Mouse (Mus musculus) liver, adult 2 months (tissue): ENCODE results near the gene Snai1. TPM values are rescaled to one million over a fixed set of nuclear protein-coding genes. Genes with fewer than 3 reads are reported as not detected.

Experiments used
- DNase-seq: peaks from one replicate; pipeline ENCODE4 v3.0.0-alpha.2; 2011; ENCODE audit warnings: low read depth, low spot score; ENCODE audit errors: extremely low read depth
- H3K27ac ChIP-seq: fragments of 200-500 bp; replicated peaks from 2 replicates; pipeline ENCODE4 v1.5.1; 2012; ENCODE audit warnings: low read depth, mild to moderate bottlenecking, control low read depth, inconsistent platforms, low read length; ENCODE audit not compliant: insufficient read depth
- H3K27me3 ChIP-seq: fragments of 200-500 bp; 2 replicates; pipeline ENCODE4 v1.6.1; 2012; ENCODE audit warnings: mild to moderate bottlenecking, moderate library complexity, low read length, inconsistent platforms; ENCODE audit not compliant: control insufficient read depth, insufficient read depth
- H3K36me3 ChIP-seq: fragments of 200-500 bp; 2 replicates; pipeline ENCODE4 v1.6.1; 2012; ENCODE audit warnings: low read length, inconsistent platforms; ENCODE audit not compliant: control insufficient read depth, insufficient read depth
- H3K4me1 ChIP-seq: fragments of 200-500 bp; 2 replicates; pipeline ENCODE4 v1.6.1; 2011; ENCODE audit warnings: low read length; ENCODE audit not compliant: control insufficient read depth, insufficient read depth
- H3K4me3 ChIP-seq: fragments of 200-500 bp; 2 replicates; pipeline ENCODE4 v1.5.1; 2011; ENCODE audit warnings: low read depth, mild to moderate bottlenecking, control low read depth, low read length, moderate library complexity; ENCODE audit not compliant: insufficient read depth
- H3K79me2 ChIP-seq: fragments of 200-500 bp; 2 replicates; pipeline ENCODE4 v1.6.1; 2012; ENCODE audit warnings: inconsistent platforms, mild to moderate bottlenecking, low read length, moderate library complexity; ENCODE audit not compliant: control insufficient read depth, insufficient read depth
- H3K9ac ChIP-seq: fragments of 200-500 bp; 2 replicates; pipeline ENCODE4 v1.6.1; 2012; ENCODE audit warnings: low read depth, mild to moderate bottlenecking, control low read depth, inconsistent platforms, low read length
- CTCF ChIP-seq: fragments of 200-500 bp; IDR thresholded peaks from 2 replicates; pipeline ENCODE4 v1.5.1; 2011; ENCODE audit warnings: low read depth, low read length, control low read depth
- POLR2A ChIP-seq: fragments of 200-500 bp; IDR thresholded peaks from 2 replicates; pipeline ENCODE4 v1.6.1; 2011; ENCODE audit warnings: low read length, control low read depth; ENCODE audit not compliant: insufficient read depth; ENCODE audit errors: extremely low read depth
- WGBS: fragments of 180-500 bp; shearing (Covaris S2); methylation state at CpG from one replicate; pipeline ENCODE4 v1.1.7; 2018; 5-methylcytosine and 5-hydroxymethylcytosine counted together
- polyA plus RNA-seq: library from polyadenylated mRNA; depleted of rRNA; stranded (reverse); fragments of >200 nt; gene quantifications from 2 replicates; pipeline ENCODE4 v1.2.3, GENCODE M21; 2012; rRNA removed
- total RNA-seq: library from RNA; depleted of rRNA; stranded (reverse); fragments of >200 nt; gene quantifications from 2 replicates; pipeline ENCODE4 v1.2.3, GENCODE M21; 2014; rRNA removed

The Snai1 gene
- total and polyA plus RNA-seq, 2 experiments: 0.18 to 2.7 TPM

GRCm38 (mm10) chr2:167583161-167583952 lies 45.4 kb downstream of the Snai1 start:
- Histone ChIP-seq H3K27me3 (no peaks in the 10 kb centered on the region), H3K36me3 (no peaks in the 10 kb centered on the region), H3K79me2 (no peaks in the 10 kb centered on the region), H3K27ac (no peak overlapping the region), H3K4me3 (no peak overlapping the region), H3K9ac (no peak overlapping the region), H3K4me1 (peaks cover 11% of the 10 kb centered on the region; the same call in 1 of the 2 replicates)
- 68% methylated on average over 10 of the region's 10 CpGs for WGBS
- TF ChIP-seq POLR2A: no peak
- no peak for TF ChIP-seq CTCF
- DNase-seq: no peak

GRCm38 (mm10) chr2:167585273-167585672 lies 47.3 kb downstream of the Snai1 start:
- WGBS: 84% methylated on average over 2 of the region's 2 CpGs
- Histone ChIP-seq H3K27ac (no peak overlapping the region), H3K4me1 (peaks cover 11% of the 10 kb centered on the region; the same call in 1 of the 2 replicates), H3K4me3 (no peak overlapping the region), H3K79me2 (no peaks in the 10 kb centered on the region), H3K36me3 (no peaks in the 10 kb centered on the region), H3K27me3 (no peaks in the 10 kb centered on the region), H3K9ac (no peak overlapping the region)
- DNase-seq: no peak
- no peak for TF ChIP-seq CTCF
- TF ChIP-seq POLR2A: no peak

DNA sequence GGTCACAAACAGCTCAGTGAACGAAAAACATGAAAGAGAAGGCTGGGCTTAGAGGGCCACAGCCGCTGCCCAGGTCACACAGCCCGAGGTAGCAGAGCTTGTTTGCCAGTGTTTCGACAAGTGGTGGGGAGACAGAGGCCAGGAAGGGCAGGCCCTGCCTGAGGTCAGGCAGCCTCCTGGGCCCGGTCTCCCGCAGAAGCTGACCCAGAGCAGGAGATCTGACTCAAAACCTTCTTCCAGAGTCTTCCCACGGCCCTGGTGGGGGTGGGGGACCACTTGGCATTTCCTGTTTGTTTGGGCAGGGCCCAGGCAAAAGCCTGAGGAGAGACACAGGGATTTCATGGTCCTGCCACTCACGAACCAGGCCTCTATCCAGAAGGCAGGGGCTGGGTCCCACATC lies 48.0 kb downstream of the Snai1 start:
- peak; percentile 61 for DNase-seq
- TF ChIP-seq POLR2A (no peak), CTCF (no peak)
- peaks cover 11% of the 10 kb centered on the region; the same call in 1 of the 2 replicates for H3K4me1 ChIP-seq

GRCm38 (mm10) chr2:167586976-167587375 lies 49.0 kb downstream of the Snai1 start:
- H3K36me3 ChIP-seq: no peaks in the 10 kb centered on the region
- DNase-seq: peak; percentile 43
- no peak overlapping the region for H3K4me3 ChIP-seq
- TF ChIP-seq CTCF: no peak
- TF ChIP-seq POLR2A: no peak
- WGBS: 9% methylated on average over 9 of the region's 9 CpGs
- peaks cover 11% of the 10 kb centered on the region; the same call in 1 of the 2 replicates for H3K4me1 ChIP-seq
- no peaks in the 10 kb centered on the region for H3K79me2 ChIP-seq
- H3K27me3 ChIP-seq: no peaks in the 10 kb centered on the region
- no peak overlapping the region for H3K9ac ChIP-seq
- H3K27ac ChIP-seq: peak overlapping the region; percentile 30

More for the DNA sequence above, 48.0 kb downstream of the Snai1 start:
- 13% methylated on average over 8 of the region's 8 CpGs for WGBS
- no peaks in the 10 kb centered on the region for H3K36me3 ChIP-seq
- no peaks in the 10 kb centered on the region for H3K27me3 ChIP-seq
- no peak overlapping the region for H3K4me3 ChIP-seq
- H3K27ac ChIP-seq: peak overlapping the region; percentile 30
- no peaks in the 10 kb centered on the region for H3K79me2 ChIP-seq
- H3K9ac ChIP-seq: no peak overlapping the region

GRCm38 (mm10) chr2:167588774-167589577 lies 51.0 kb downstream of the Snai1 start:
- DNase-seq: peak; percentile 63
- TF ChIP-seq POLR2A (0 out of 2 replicates have a peak, but pooled peaks have one; percentile 25), CTCF (no peak)
- WGBS: 36% methylated on average over 21 of the region's 21 CpGs

More at GRCm38 (mm10) chr2:167588774-167589577, 51.0 kb downstream of the Snai1 start:
- H3K36me3 ChIP-seq: no peaks in the 10 kb centered on the region
- H3K27ac ChIP-seq: peak overlapping the region; percentile 76
- peak overlapping the region; percentile 57 for H3K4me3 ChIP-seq
- peaks cover 15% of the 10 kb centered on the region for H3K4me1 ChIP-seq
- H3K27me3 ChIP-seq: no peaks in the 10 kb centered on the region
- no peaks in the 10 kb centered on the region for H3K79me2 ChIP-seq
- H3K9ac ChIP-seq: peak overlapping the region; percentile 44

Other genes with a start within 250 kb of the Snai1 start
- 8.1 and 17.7 TPM in 2 replicates for gene B4galt5, start 189.0 kb upstream of the Snai1 start, total RNA-seq
- 14.9 and 15.7 TPM in 2 replicates for gene B4galt5, start 189.0 kb upstream of the Snai1 start, polyA plus RNA-seq
- gene Slc9a8, start 116.5 kb upstream of the Snai1 start, total RNA-seq: 14.9 and 22.6 TPM in 2 replicates
- gene Slc9a8, start 116.5 kb upstream of the Snai1 start, polyA plus RNA-seq: 25.8 and 34.2 TPM in 2 replicates
- 44.3 and 55.0 TPM in 2 replicates for gene Rnf114, start 45.5 kb upstream of the Snai1 start, total RNA-seq
- gene Rnf114, start 45.5 kb upstream of the Snai1 start, polyA plus RNA-seq: 71.0 and 71.9 TPM in 2 replicates
- gene Spata2, start 45.3 kb upstream of the Snai1 start, total RNA-seq: 2.5 and 3.1 TPM in 2 replicates
- gene Spata2, start 45.3 kb upstream of the Snai1 start, polyA plus RNA-seq: 9.6 and 10.7 TPM in 2 replicates
- gene Ube2v1, start 93.9 kb downstream of the Snai1 start, total RNA-seq: 26.2 and 34.5 TPM in 2 replicates
- gene Ube2v1, start 93.9 kb downstream of the Snai1 start, polyA plus RNA-seq: 69.9 and 75.2 TPM in 2 replicates
- gene Gm20431, start 123.3 kb downstream of the Snai1 start, total RNA-seq: not detected in 2 replicates
- gene Gm20431, start 123.3 kb downstream of the Snai1 start, polyA plus RNA-seq: 10.6 and 10.8 TPM in 2 replicates
- gene Cebpb, start 150.7 kb downstream of the Snai1 start, total RNA-seq: 125 and 147 TPM in 2 replicates
- 200 and 210 TPM in 2 replicates for gene Cebpb, start 150.7 kb downstream of the Snai1 start, polyA plus RNA-seq
- 4.8 and 5.8 TPM in 2 replicates for gene Tmem189, start 151.6 kb downstream of the Snai1 start, total RNA-seq
- 19.6 and 24.8 TPM in 2 replicates for gene Tmem189, start 151.6 kb downstream of the Snai1 start, polyA plus RNA-seq